Mouse (Mus musculus): ENCODE data around the gene Sugp1.

GRCm38 (mm10) chr8:70012350-70012749, 30.3 kb upstream of the Sugp1 start:
- TF ChIP-seq CTCF (IDR thresholded peaks at IDR 0.05) (no peak), POLR2A (IDR thresholded peaks at IDR 0.05; ENCODE audit: insufficient read depth, low read depth, low read length) (no peak)

Measured in heart, adult 2 months (tissue).